Mouse (Mus musculus): ENCODE measurements around the gene Fkbp1a. TPM values are rescaled to one million over a fixed set of nuclear protein-coding genes. Genes with fewer than 3 reads are reported as not detected.

Fkbp1a gene
- 100 to 1,000 TPM; 558 to 568 TPM for total RNA-seq (2021)

- intact Hi-C loops (cut with DNase I): no loop called here
- DNase-seq (ENCODE audit: extremely low spot score in 1 of 2, low spot score in 2 of 2): peak; percentile 95 to 99
Observed at GRCm38 (mm10) chr2:151542323-151543062, at the start of gene Fkbp1a. Gene Fkbp1a (plus strand): TSS chr2:151542483.

- intact Hi-C loops (cut with DNase I): loop anchor here (10.0 kb wide), 1 partner anchor 181 kb away; no protein-coding TSS in a partner anchor
- peak; percentile 94 to 97 for DNase-seq (ENCODE audit: extremely low spot score in 1 of 2, low spot score in 2 of 2)
Observed at GRCm38 (mm10) chr2:151494035-151494803, 48.1 kb upstream of the Fkbp1a start, which contains the start of gene Nsfl1c. Gene Nsfl1c (plus strand): TSS chr2:151494182.

GRCm38 (mm10) chr2:151498358-151498757, 43.9 kb upstream of the Fkbp1a start:
- intact Hi-C loops (cut with DNase I): loop anchor here (5.0 to 10.0 kb wide), 2 partner anchors 49 to 176 kb away; no protein-coding TSS in a partner anchor
- no peak for DNase-seq (ENCODE audit: extremely low spot score in 1 of 2, low spot score in 2 of 2)

GRCm38 (mm10) chr2:151500442-151501007, 41.8 kb upstream of the Fkbp1a start:
- intact Hi-C loops (cut with DNase I): loop anchor here (10.0 kb wide), 2 partner anchors 224 to 896 kb away; partner anchors contain the start of gene Apmap
- DNase-seq (ENCODE audit: extremely low spot score in 1 of 2, low spot score in 2 of 2): no peak

- no peak for DNase-seq (ENCODE audit: extremely low spot score in 1 of 2, low spot score in 2 of 2)
- intact Hi-C loops (cut with DNase I): loop anchor here (10.0 kb wide), 2 partner anchors 221 to 899 kb away; partner anchors contain the start of gene Apmap
Observed at GRCm38 (mm10) chr2:151504226-151504625, 38.1 kb upstream of the Fkbp1a start.

- intact Hi-C loops (cut with DNase I): loop anchor here (5.0 kb wide), 1 partner anchor 35 kb away; no protein-coding TSS in a partner anchor
- DNase-seq (ENCODE audit: extremely low spot score in 1 of 2, low spot score in 2 of 2): peak; percentile 36 to 83
Observed at GRCm38 (mm10) chr2:151512199-151512598, 30.1 kb upstream of the Fkbp1a start.

- DNase-seq (ENCODE audit: extremely low spot score in 1 of 2, low spot score in 2 of 2): peak in 1 of 2 experiments; percentile 32
- intact Hi-C loops (cut with DNase I): loop anchor here (5.0 kb wide), 1 partner anchor 34 kb away; no protein-coding TSS in a partner anchor
Observed at GRCm38 (mm10) chr2:151513525-151514285, 28.6 kb upstream of the Fkbp1a start.

GRCm38 (mm10) chr2:151519000-151519399, 23.3 kb upstream of the Fkbp1a start:
- intact Hi-C loops (cut with DNase I): no loop called here
- no peak for DNase-seq (ENCODE audit: extremely low spot score in 1 of 2, low spot score in 2 of 2)

GRCm38 (mm10) chr2:151524324-151525041, 17.8 kb upstream of the Fkbp1a start:
- intact Hi-C loops (cut with DNase I): no loop called here
- no peak for DNase-seq (ENCODE audit: extremely low spot score in 1 of 2, low spot score in 2 of 2)

- intact Hi-C loops (cut with DNase I): no loop called here
- DNase-seq (ENCODE audit: extremely low spot score in 1 of 2, low spot score in 2 of 2): no peak
Observed at GRCm38 (mm10) chr2:151525520-151525919, 16.8 kb upstream of the Fkbp1a start.

- intact Hi-C loops (cut with DNase I): no loop called here
- no peak for DNase-seq (ENCODE audit: extremely low spot score in 1 of 2, low spot score in 2 of 2)
Observed at GRCm38 (mm10) chr2:151528066-151528465, 14.2 kb upstream of the Fkbp1a start.

- intact Hi-C loops (cut with DNase I): no loop called here
Observed at GRCm38 (mm10) chr2:151529169-151529568, 13.1 kb upstream of the Fkbp1a start.

GRCm38 (mm10) chr2:151530378-151531230, 11.7 kb upstream of the Fkbp1a start:
- intact Hi-C loops (cut with DNase I): no loop called here
- DNase-seq (ENCODE audit: extremely low spot score in 1 of 2, low spot score in 2 of 2): no peak

More at GRCm38 (mm10) chr2:151529169-151529568, 13.1 kb upstream of the Fkbp1a start:
- no peak for DNase-seq (ENCODE audit: extremely low spot score in 1 of 2, low spot score in 2 of 2)

GRCm38 (mm10) chr2:151533632-151534031, 8.7 kb upstream of the Fkbp1a start:
- intact Hi-C loops (cut with DNase I): no loop called here
- no peak for DNase-seq (ENCODE audit: extremely low spot score in 1 of 2, low spot score in 2 of 2)

- DNase-seq (ENCODE audit: extremely low spot score in 1 of 2, low spot score in 2 of 2): no peak
- intact Hi-C loops (cut with DNase I): no loop called here
Observed at GRCm38 (mm10) chr2:151535961-151536617, 6.2 kb upstream of the Fkbp1a start.

- DNase-seq (ENCODE audit: extremely low spot score in 1 of 2, low spot score in 2 of 2): peak; percentile 46 to 79
- intact Hi-C loops (cut with DNase I): no loop called here
Observed at GRCm38 (mm10) chr2:151536618-151536974, 5.7 kb upstream of the Fkbp1a start.

GRCm38 (mm10) chr2:151538646-151539045, 3.6 kb upstream of the Fkbp1a start:
- intact Hi-C loops (cut with DNase I): no loop called here
- DNase-seq (ENCODE audit: extremely low spot score in 1 of 2, low spot score in 2 of 2): no peak

Measured in left cerebral cortex, postnatal 10 days (tissue).